In genomic region chr6:128437731-128438316, GRCm38 (mm10) we compare ENCODE assay signal across 8 mouse cellular contexts. TPM values are rescaled to one million over a fixed set of nuclear protein-coding genes. Genes with fewer than 3 reads are reported as not detected.
DNase-seq lines count a peak whose midpoint lies in the region; ATAC-seq and TF ChIP-seq lines count a peak whose summit lies in the region.

No protein-coding gene starts in this region.

- no peaks in the 10 kb centered on the region for H3K9me3 ChIP-seq in E14TG2a.4 (ENCODE audit: low read length)

- TF ChIP-seq CTCF in E14TG2a.4 (conservative IDR thresholded peaks at IDR 0.05; ENCODE audit: low read length): no peak

- DNase-seq in brain, adult 2 months (ENCODE audit: low read depth, low spot score): peak; percentile 80
- DNase-seq in heart, postnatal 10 days: peak; percentile 75 to 79
- DNase-seq in kidney, postnatal 4 days: peak; percentile 77 to 83
- peak; percentile 78 to 86 for DNase-seq in lung, postnatal 4 days
- DNase-seq in retina, postnatal 1 day: peak; percentile 82
- DNase-seq in thymus, postnatal 4 days: peak; percentile 81

- H3K36me3 ChIP-seq in E14TG2a.4 (ENCODE audit: insufficient read depth, low read length): peaks cover 48% of the 10 kb centered on the region

- peaks cover 69% of the 10 kb centered on the region for H3K4me1 ChIP-seq in E14TG2a.4 (replicated peaks; ENCODE audit: low read depth, low read length)

- no peaks in the 10 kb centered on the region for H3K27me3 ChIP-seq in E14TG2a.4 (ENCODE audit: insufficient read depth, low read length)

- H3K4me3 ChIP-seq in E14TG2a.4 (replicated peaks; ENCODE audit: low read length): peak overlapping the region; percentile 99

- intact Hi-C loops in heart, postnatal 10 days (cut with DNase I): loop anchor here (5.0 to 10.0 kb wide), 2 partner anchors 39 to 327 kb away; no protein-coding TSS in a partner anchor

- ATAC-seq in erythroblast, adult 5-6 weeks (replicated peaks; ENCODE audit: low FRiP score, poor library complexity, severe bottlenecking): peak; percentile 24; the same call in 1 of the 2 replicates

RNA-seq across cellular contexts. Expression of gene Fkbp4, which starts 0.7 kb away (rescaled TPM):
- 16.1 and 19.2 TPM in 2 replicates for total RNA-seq in erythroblast, adult 5-6 weeks (2015; ENCODE audit: low replicate concordance)
- total RNA-seq in erythroblast, adult 5-6 weeks (2017; ENCODE audit: low replicate concordance): 34.8 and 68.4 TPM in 2 replicates
- 100 to 1,000 TPM; 202 to 247 TPM for total RNA-seq in heart, postnatal 10 days (2021)

RNA-seq across cellular contexts. Expression of gene Itfg2, which starts 13.1 kb away (rescaled TPM):
- total RNA-seq in erythroblast, adult 5-6 weeks (2015; ENCODE audit: low replicate concordance): 12.7 and 53.8 TPM in 2 replicates
- 5.3 and 13.7 TPM in 2 replicates for total RNA-seq in erythroblast, adult 5-6 weeks (2017; ENCODE audit: low replicate concordance)
- total RNA-seq in heart, postnatal 10 days (2021): 10 to 100 TPM; 21.5 to 30.8 TPM

RNA-seq across cellular contexts. Expression of gene Nrip2, which starts 38.7 kb away (rescaled TPM):
- not detected in 2 replicates for total RNA-seq in erythroblast, adult 5-6 weeks (2015; ENCODE audit: low replicate concordance)
- not detected in 2 replicates for total RNA-seq in erythroblast, adult 5-6 weeks (2017; ENCODE audit: low replicate concordance)
- total RNA-seq in heart, postnatal 10 days (2021): 1 to 10 TPM; 3.6 TPM

Comparison
In these comparisons a context has a peak if more than half of its experiments do, and no peak if none do; other contexts are left out.
1. Peak in every context shown above with its lines: DNase-seq, ATAC-seq and H3K4me3 ChIP-seq.
2. RNA of gene Nrip2, which starts 38.7 kb away (total RNA-seq): 3.6 TPM in heart, postnatal 10 days; not detected in erythroblast, adult 5-6 weeks; every median in the first group is over 4 times any median in the second.